In genomic region chr19:15796466-15796865, GRCm38 (mm10) we compare ENCODE assay signal across 18 mouse cellular contexts.
"Had no signal": no experiment of that assay in that cellular context is flagged by ENCODE, and none has a peak within 500 bp of the region (broad histone marks: within the 10 kb centered on the region; RNA-seq: fewer than 3 reads in every experiment).

No protein-coding gene starts in this region.

- H3K9ac ChIP-seq: intestine, embryonic 15.5 days; limb, embryonic 12.5 days; liver, embryonic 13.5 days; liver, postnatal 0 days; neural tube, embryonic 15.5 days; stomach, embryonic 15.5 days had no signal

- H3K4me2 ChIP-seq: intestine, embryonic 15.5 days; limb, embryonic 12.5 days; liver, embryonic 13.5 days; neural tube, embryonic 15.5 days; stomach, embryonic 15.5 days had no signal

- H3K36me3 ChIP-seq: intestine, embryonic 15.5 days; limb, embryonic 12.5 days; liver, embryonic 13.5 days; midbrain, embryonic 10.5 days; neural tube, embryonic 15.5 days; stomach, embryonic 15.5 days had no signal

- H3K27me3 ChIP-seq: intestine, embryonic 15.5 days; liver, embryonic 13.5 days; neural tube, embryonic 15.5 days; stomach, embryonic 15.5 days had no signal

- H3K4me1 ChIP-seq: intestine, embryonic 15.5 days; liver, embryonic 13.5 days had no signal

- H3K9me3 ChIP-seq: intestine, embryonic 15.5 days; limb, embryonic 12.5 days; liver, embryonic 13.5 days; midbrain, embryonic 10.5 days; neural tube, embryonic 15.5 days; stomach, embryonic 15.5 days had no signal

- H3K27ac ChIP-seq: intestine, embryonic 15.5 days; kidney, postnatal 0 days; limb, embryonic 12.5 days; liver, embryonic 13.5 days; midbrain, embryonic 10.5 days; neural tube, embryonic 15.5 days; stomach, embryonic 15.5 days had no signal

- DNase-seq: kidney, adult 18-20 months; liver; liver, embryonic 13.5 days; liver, postnatal 0 days; lung, postnatal 36 days; midbrain, embryonic 14.5 days; retina, postnatal 1 day; right cerebral cortex, postnatal 4 days; spleen, adult 18-20 months; thymus, adult 18-20 months; thymus, postnatal 14 days had no signal

- ATAC-seq: intestine, embryonic 15.5 days; liver, postnatal 0 days had no signal

- H3K4me3 ChIP-seq: intestine, embryonic 15.5 days; limb, embryonic 12.5 days; liver, embryonic 13.5 days; midbrain, embryonic 10.5 days; myocyte; neural tube, embryonic 15.5 days; stomach, embryonic 15.5 days had no signal
